Mouse (Mus musculus) heart, postnatal 0 days (tissue): ENCODE data around the gene Akr1b8.

Experiments used
- CTCF ChIP-seq: IDR thresholded peaks from 2 replicates; pipeline ENCODE4 v1.5.1; 2016; ENCODE audit warnings: antibody characterized with exemption, control low read depth, low read depth
- EP300 ChIP-seq: IDR thresholded peaks from 2 replicates; pipeline ENCODE4 v1.6.1; 2016; ENCODE audit warnings: antibody characterized with exemption, low read depth

DNA sequence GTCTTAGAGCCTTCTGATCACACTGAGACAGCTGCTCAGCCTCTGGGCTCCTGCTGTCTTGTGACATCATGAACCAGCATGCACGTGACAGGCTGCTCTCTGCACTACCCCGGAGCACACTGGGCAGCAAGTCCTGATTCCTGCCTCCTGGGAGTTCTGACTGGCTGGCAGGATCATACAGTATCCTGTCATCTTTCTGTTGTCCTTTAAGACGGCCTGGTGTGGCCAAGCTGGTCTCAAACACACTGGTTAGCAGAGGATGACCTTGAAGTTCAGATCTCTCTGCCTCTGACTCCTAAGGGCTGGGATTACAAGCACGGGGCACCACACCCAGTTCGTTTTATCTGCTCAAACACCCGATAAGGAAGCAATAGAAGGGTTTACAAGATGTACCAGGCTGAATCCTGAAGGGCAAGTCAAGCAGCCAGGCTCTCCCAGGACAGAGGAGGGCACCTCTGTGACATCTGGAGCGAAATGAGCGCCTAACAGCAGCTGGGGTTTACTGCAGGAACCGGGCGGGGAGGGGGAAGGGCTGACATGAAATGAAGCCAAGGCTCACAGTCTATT is 49.2 kb upstream of the Akr1b8 start:
- TF ChIP-seq CTCF (no peak), EP300 (no peak)
